Mouse (Mus musculus): ENCODE measurements around the gene Tmem200a.

- TF ChIP-seq CTCF (conservative IDR thresholded peaks at IDR 0.05 in 1 of 2, IDR thresholded peaks at IDR 0.05 in 1 of 2; ENCODE audit: low read depth in 2 of 2, low read length in 2 of 2), result no peak
- no peak for TF ChIP-seq ZMIZ1 (IDR thresholded peaks at IDR 0.05; ENCODE audit: low read depth, low read length)
- no peak for TF ChIP-seq ELF1 (IDR thresholded peaks at IDR 0.05; ENCODE audit: low read depth, low read length)
- TF ChIP-seq POLR2AphosphoS2 (IDR thresholded peaks at IDR 0.05; ENCODE audit: low read depth, low read length), result no peak
- no peak for TF ChIP-seq TBP (conservative IDR thresholded peaks at IDR 0.05; ENCODE audit: low read depth, low read length)
- TF ChIP-seq ZC3H11A (IDR thresholded peaks at IDR 0.05; ENCODE audit: low read depth, low read length), result no peak
- no peak for TF ChIP-seq MAFK (IDR thresholded peaks at IDR 0.05; ENCODE audit: insufficient replicate concordance, low read length)
- TF ChIP-seq CHD2 (IDR thresholded peaks at IDR 0.05; ENCODE audit: low read length), result no peak
- no peak for TF ChIP-seq MEF2A (IDR thresholded peaks at IDR 0.05; ENCODE audit: borderline replicate concordance, low read depth, low read length)
- TF ChIP-seq MAX (IDR thresholded peaks at IDR 0.05; ENCODE audit: low read length), result no peak
Observed at GRCm38 (mm10) chr10:25887225-25887624, 191.6 kb downstream of the Tmem200a start.

Data from CH12.LX (cell line).